Mouse (Mus musculus) liver, embryonic 16.5 days (tissue): Measurements from ENCODE around the gene Aqp7. TPM values are rescaled to one million over a fixed set of nuclear protein-coding genes. Genes with fewer than 3 reads are reported as not detected.

Experiments
- ATAC-seq: fragments of 200-750 bp; cut with Nextera tagmentation; 2 replicates; pipeline ENCODE4 v1.8.0; 2017; ENCODE audit warnings: low read depth, mild to moderate bottlenecking, moderate number of reproducible peaks, moderate library complexity
- H3K27ac ChIP-seq: fragments of 300-500 bp; sonication (generic); 2 replicates; pipeline ENCODE4 v1.5.1; 2014; ENCODE audit warnings: mild to moderate bottlenecking, low read length
- H3K27me3 ChIP-seq: fragments of 300-500 bp; sonication (generic); 2 replicates; pipeline ENCODE4 v1.6.1; 2014; ENCODE audit warnings: low read depth, low read length, mixed read lengths; ENCODE audit not compliant: control insufficient read depth, insufficient read depth
- H3K36me3 ChIP-seq: fragments of 300-500 bp; sonication (generic); 2 replicates; pipeline ENCODE4 v1.6.1; 2014; ENCODE audit warnings: mild to moderate bottlenecking; ENCODE audit not compliant: control insufficient read depth, insufficient read depth
- H3K4me1 ChIP-seq: fragments of 300-500 bp; sonication (generic); 2 replicates; pipeline ENCODE4 v1.6.1; 2014; ENCODE audit warnings: low read depth, low read length, mixed read lengths; ENCODE audit not compliant: control insufficient read depth
- H3K4me2 ChIP-seq: fragments of 300-500 bp; sonication (generic); 2 replicates; pipeline ENCODE4 v1.6.1; 2014; ENCODE audit warnings: low read depth, low read length, mixed read lengths
- H3K4me3 ChIP-seq: fragments of 300-500 bp; sonication (generic); 2 replicates; pipeline ENCODE4 v1.5.1; 2014; ENCODE audit warnings: low read depth, mild to moderate bottlenecking, low read length
- H3K9ac ChIP-seq: fragments of 300-500 bp; sonication (generic); 2 replicates; pipeline ENCODE4 v1.6.1; 2014; ENCODE audit warnings: low read depth, low read length
- H3K9me3 ChIP-seq: fragments of 300-500 bp; sonication (generic); replicated peaks from 2 replicates; pipeline ENCODE4 v1.6.1; 2016; ENCODE audit warnings: low read length; ENCODE audit not compliant: control insufficient read depth
- WGBS: fragments of 180-500 bp; shearing (Covaris S2); extraction: QIAGEN DNeasy Blood & Tissue Kit; methylation state at CpG from one replicate; pipeline ENCODE4 v1.1.7; 2014; ENCODE audit not compliant: insufficient replicate concordance; 5-methylcytosine and 5-hydroxymethylcytosine counted together
- polyA plus RNA-seq: library from polyadenylated mRNA; unstranded; fragments of >200 nt; fragmentation: Nextera tagmentation; extraction: Ambion mirVana; gene quantifications from 2 replicates; pipeline ENCODE4 v1.2.1, GENCODE M21; 2015

The Aqp7 gene
- polyA plus RNA-seq, 1 experiment from 2014 or later, result 1.1 TPM

DNA sequence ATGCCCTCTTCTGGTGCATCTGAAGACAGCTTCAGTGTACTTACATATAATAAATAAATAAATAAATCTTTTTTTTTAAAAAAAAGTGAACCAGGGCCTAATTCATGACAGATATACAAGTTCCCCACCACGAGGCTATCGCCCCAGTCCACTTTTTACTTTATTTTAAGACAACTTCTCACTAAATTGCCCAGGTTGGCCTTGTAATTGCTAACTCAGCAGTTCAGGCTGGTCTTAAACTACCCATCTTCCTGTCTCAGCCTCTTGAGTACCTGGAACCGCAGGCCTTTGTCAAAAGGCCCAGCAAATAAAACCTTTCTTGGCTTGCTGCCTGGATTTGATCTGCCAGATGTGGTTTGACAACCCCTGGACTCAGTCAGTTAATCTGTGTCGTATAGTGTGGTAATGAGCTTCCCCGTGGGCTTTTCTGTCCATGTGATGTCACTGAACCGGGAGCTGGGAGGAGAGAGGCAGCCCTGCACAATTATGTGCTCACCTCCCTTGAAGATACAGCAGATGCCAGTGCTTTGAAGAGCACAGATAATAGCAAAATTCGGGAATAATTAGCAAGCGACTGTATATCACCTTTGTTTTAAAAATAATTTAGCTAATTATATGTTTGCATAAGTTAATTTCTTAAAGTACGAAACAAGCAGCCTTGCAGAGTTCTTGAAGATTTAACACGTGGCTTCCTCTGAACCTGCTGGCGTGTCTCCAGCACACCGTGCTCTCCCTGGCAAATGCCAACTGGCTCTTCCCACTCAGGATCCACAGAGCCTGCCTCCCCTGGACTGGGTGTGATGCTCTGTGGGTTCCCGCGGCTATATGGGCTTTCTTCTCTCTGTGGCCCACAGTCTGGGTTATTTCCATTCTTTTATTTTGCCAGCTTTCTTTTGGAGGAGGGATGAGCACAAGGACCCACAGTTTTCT lies 23.8 kb upstream of the Aqp7 start:
- Histone ChIP-seq H3K27me3 (no peaks in the 10 kb centered on the region; the same call in 1 of the 2 replicates), H3K4me2 (no peak overlapping the region), H3K4me3 (no peak overlapping the region), H3K4me1 (no peaks in the 10 kb centered on the region), H3K27ac (no peak overlapping the region), H3K36me3 (no peaks in the 10 kb centered on the region), H3K9me3 (no peaks in the 10 kb centered on the region), H3K9ac (no peak overlapping the region)
- no peak for ATAC-seq
- WGBS, result 69% methylated on average over 14 of the region's 14 CpGs

DNA sequence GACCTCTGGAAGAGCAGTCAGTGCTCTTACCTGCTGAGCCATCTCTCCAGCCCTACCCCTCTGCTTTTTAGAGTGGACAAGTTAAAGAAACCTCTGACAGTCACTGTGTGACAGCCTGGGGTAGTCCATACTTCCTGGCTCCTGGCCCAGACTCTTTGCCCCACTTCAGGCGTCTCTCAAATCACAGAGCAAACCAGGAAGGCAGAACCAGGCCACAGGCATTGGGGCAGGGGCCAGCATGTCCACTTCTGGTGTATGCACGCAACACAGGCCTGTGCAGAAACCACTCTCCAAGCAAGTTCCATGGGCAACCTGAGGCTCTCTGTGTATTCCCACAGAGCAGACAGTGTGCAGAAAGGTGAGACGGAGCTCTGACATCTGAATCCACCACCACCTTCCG lies 17.3 kb upstream of the Aqp7 start:
- 71% methylated on average over 4 of the region's 4 CpGs for WGBS
- Histone ChIP-seq H3K27me3 (no peaks in the 10 kb centered on the region; the same call in 1 of the 2 replicates), H3K9ac (no peak overlapping the region), H3K9me3 (no peaks in the 10 kb centered on the region), H3K4me2 (no peak overlapping the region), H3K4me3 (no peak overlapping the region), H3K27ac (no peak overlapping the region), H3K4me1 (peaks cover 7% of the 10 kb centered on the region), H3K36me3 (no peaks in the 10 kb centered on the region)
- ATAC-seq, result no peak

DNA sequence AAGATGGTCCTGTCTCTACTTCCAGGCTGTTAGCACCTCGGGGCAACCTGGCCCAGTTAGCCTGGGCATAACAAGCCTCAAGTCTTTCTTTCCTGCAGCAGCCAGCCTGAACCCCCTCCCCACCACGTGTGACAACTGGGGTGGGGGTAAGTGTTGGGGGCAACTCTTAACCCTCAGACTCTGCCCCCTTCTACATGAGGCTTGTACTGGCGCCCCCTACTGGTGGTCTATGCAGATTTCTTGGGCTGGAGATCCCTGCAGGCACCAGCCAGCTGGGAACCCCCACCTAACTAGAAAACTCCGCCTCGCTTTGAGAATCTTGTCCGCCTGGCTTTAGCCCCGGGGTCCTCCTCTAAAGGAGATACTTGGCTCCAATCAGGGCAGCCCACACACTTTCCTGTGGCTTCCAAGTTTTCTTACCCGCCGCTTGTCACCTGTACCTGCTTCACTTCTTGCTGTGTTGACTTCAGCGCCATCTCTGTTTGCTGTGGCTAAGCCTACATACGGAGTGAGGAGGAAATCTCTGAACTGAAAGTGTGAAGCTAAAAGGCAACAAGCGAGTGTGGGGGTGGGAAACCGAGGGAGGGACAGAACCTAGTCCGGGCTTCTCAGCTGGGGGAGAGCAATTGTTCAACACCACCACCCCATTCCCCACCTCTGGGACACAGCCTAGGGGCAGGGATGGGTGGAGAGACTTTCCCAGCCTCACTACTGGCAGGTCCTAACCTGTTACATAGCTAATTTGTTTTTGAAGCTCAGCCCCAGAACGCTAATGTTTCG lies 16.1 kb upstream of the Aqp7 start:
- H3K9ac ChIP-seq, result no peak overlapping the region
- no peak for ATAC-seq
- no peaks in the 10 kb centered on the region; the same call in 1 of the 2 replicates for H3K27me3 ChIP-seq
- H3K9me3 ChIP-seq, result no peaks in the 10 kb centered on the region
- H3K4me3 ChIP-seq, result peak overlapping the region; percentile 22; the same call in 1 of the 2 replicates
- 17% methylated on average over 16 of the region's 16 CpGs for WGBS
- H3K4me1 ChIP-seq, result peaks cover 7% of the 10 kb centered on the region
- no peaks in the 10 kb centered on the region for H3K36me3 ChIP-seq
- H3K4me2 ChIP-seq, result peak overlapping the region; percentile 30
- H3K27ac ChIP-seq, result no peak overlapping the region

DNA sequence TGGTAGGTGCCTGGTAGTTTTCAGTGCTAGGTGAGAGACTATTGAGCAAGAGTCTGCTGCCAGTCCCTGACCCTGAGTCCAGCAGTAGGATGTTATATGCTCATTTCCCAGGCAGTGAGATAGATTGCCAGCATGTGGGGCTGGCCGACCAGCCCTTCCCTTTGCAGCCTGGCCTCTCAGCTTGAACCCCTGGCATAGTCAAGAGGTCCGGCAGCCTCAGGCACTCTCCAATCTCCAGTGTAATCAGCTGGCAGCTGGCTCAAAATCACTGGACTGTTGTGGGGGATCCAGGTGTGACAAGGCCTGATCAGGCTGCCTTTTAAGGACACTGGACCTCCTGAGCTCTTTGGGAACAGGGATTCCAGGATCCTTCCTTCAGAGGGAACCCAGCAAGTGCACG lies 15.4 kb upstream of the Aqp7 start:
- H3K36me3 ChIP-seq, result no peaks in the 10 kb centered on the region
- H3K9me3 ChIP-seq, result no peaks in the 10 kb centered on the region
- no peak overlapping the region for H3K4me2 ChIP-seq
- 52% methylated on average over 3 of the region's 3 CpGs for WGBS
- H3K4me1 ChIP-seq, result peaks cover 7% of the 10 kb centered on the region
- no peak overlapping the region for H3K27ac ChIP-seq
- no peak for ATAC-seq
- no peak overlapping the region for H3K4me3 ChIP-seq
- H3K9ac ChIP-seq, result no peak overlapping the region
- H3K27me3 ChIP-seq, result no peaks in the 10 kb centered on the region; the same call in 1 of the 2 replicates

DNA sequence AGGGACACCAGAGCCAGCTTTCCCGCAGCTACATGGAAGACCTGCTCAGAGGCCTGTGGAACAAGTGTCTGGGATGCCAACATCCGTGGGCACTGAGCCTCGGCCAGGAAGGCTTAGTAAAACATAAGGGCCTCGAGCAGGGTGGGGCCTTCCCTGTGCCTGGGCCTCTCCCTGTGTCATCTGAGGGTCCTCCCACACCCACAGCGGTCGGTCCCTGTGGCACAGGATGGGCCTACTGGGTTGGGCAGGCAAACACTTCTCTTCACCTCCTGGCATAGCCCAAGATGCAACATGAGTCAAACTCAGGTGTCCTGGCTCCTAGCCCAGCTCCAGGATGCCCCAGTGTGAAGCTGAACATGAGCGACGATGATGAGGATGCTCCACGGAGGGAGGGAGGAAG lies 9.4 kb upstream of the Aqp7 start:
- peak; percentile 57; the same call in 1 of the 2 replicates for ATAC-seq
- Histone ChIP-seq H3K27ac (no peak overlapping the region), H3K9ac (no peak overlapping the region), H3K4me3 (no peak overlapping the region), H3K27me3 (no peaks in the 10 kb centered on the region; the same call in 1 of the 2 replicates), H3K9me3 (no peaks in the 10 kb centered on the region), H3K36me3 (no peaks in the 10 kb centered on the region), H3K4me1 (peaks cover 15% of the 10 kb centered on the region), H3K4me2 (no peak overlapping the region)
- WGBS, result 53% methylated on average over 8 of the region's 9 CpGs

DNA sequence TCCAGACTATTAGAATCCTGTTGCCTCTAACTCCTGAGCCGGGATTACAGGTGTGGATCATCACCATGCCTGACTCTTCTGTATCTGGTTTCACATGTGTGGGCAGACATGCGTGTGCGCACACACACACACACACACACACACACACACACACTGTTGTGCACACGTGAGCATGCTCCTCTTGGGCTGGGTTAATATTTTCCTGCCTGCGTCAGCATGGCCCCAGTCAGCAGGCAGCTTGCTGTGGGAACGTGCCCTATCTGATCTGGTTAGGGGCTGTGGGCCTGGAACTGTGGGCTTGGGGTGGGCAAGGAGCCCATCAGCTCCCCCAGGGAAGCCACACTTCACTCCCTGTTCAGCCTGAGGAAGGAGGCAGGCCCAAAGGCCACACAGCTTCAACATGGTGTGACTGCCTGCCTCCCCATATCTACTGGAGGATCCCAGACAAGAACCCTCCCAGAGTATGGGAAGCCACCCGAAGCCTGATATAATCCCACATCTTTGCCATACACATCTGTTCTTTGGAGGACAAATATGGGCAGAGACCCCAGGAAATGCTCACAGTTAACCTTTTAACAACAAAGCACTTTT lies 8.9 kb upstream of the Aqp7 start:
- peak; percentile 45; the same call in 1 of the 2 replicates for ATAC-seq
- Histone ChIP-seq H3K9ac (no peak overlapping the region; the same call in 1 of the 2 replicates), H3K4me3 (no peak overlapping the region), H3K36me3 (no peaks in the 10 kb centered on the region), H3K27ac (no peak overlapping the region), H3K4me2 (no peak overlapping the region), H3K4me1 (peaks cover 15% of the 10 kb centered on the region), H3K27me3 (no peaks in the 10 kb centered on the region), H3K9me3 (no peaks in the 10 kb centered on the region)
- 49% methylated on average over 7 of the region's 7 CpGs for WGBS

DNA sequence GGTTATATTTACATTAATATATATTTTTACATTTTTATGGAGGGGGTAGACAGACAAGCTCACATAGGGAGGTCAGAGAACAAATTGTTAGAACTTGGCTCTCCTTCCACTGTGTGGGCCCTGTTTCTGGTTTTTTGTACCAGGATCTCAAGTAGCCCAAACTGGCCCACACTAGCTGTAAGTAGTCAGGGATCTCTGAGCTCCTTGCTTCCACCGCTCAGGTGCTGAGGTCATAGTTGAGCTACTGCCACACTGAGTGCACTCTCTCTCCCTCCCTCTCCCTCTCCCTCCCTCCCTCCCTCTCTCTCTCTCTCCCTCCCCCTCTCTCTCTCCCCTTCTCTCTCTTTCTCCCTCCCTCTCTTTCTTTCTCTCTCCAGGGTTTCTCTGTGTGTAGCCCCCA lies 8.3 kb upstream of the Aqp7 start:
- H3K4me2 ChIP-seq, result no peak overlapping the region
- H3K4me3 ChIP-seq, result no peak overlapping the region
- H3K9me3 ChIP-seq, result no peaks in the 10 kb centered on the region
- 56% methylated on average over 1 of the region's 1 CpGs for WGBS
- no peak overlapping the region for H3K27ac ChIP-seq
- no peak overlapping the region for H3K9ac ChIP-seq
- H3K27me3 ChIP-seq, result no peaks in the 10 kb centered on the region
- H3K4me1 ChIP-seq, result peaks cover 15% of the 10 kb centered on the region
- H3K36me3 ChIP-seq, result no peaks in the 10 kb centered on the region
- ATAC-seq, result peak; percentile 46

DNA sequence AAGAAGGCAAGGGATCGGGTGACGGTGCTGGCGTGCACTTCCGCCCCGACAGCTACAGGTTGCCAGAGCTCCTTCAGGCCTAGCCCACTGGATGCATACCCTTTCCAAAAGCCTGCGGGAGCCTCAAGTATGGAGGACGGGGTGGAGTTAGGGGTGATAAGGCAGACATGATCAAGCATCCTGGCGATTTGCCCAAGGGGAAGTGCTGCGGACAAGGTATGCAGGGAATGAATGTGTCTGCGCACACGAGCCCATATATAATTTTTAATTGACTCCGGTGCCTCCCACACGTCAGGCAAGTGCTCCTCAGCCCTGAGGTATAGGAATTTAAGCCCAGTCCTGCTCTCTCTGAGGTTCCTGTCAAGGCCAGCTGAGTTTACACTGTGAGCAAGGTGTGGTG lies 7.2 kb upstream of the Aqp7 start:
- Histone ChIP-seq H3K36me3 (no peaks in the 10 kb centered on the region), H3K4me2 (no peak overlapping the region), H3K4me3 (no peak overlapping the region), H3K9ac (no peak overlapping the region), H3K27me3 (no peaks in the 10 kb centered on the region), H3K9me3 (no peaks in the 10 kb centered on the region), H3K27ac (no peak overlapping the region), H3K4me1 (peaks cover 20% of the 10 kb centered on the region)
- WGBS, result 67% methylated on average over 13 of the region's 13 CpGs
- no peak for ATAC-seq
